Mouse (Mus musculus) liver, embryonic 14.5 days (tissue): Measurements from ENCODE around the gene Krt35. TPM values are rescaled to one million over a fixed set of nuclear protein-coding genes. Genes with fewer than 3 reads are reported as not detected.

Source experiments
- ATAC-seq: fragments of 200-750 bp; cut with Nextera tagmentation; 2 replicates; pipeline ENCODE4 v1.8.0; 2017; ENCODE audit warnings: moderate number of reproducible peaks, mild to moderate bottlenecking, moderate library complexity; ENCODE audit not compliant: insufficient read depth
- DNase-seq, 3 experiments: peaks; one replicate each; pipeline ENCODE4 v3.0.0-alpha.2; 2012 to 2013; ENCODE audit warnings: low read depth in 3 of 3, low spot score in 3 of 3
- H3K27ac ChIP-seq: fragments of 300-500 bp; sonication (generic); 2 replicates; pipeline ENCODE4 v1.5.1; 2014; ENCODE audit warnings: moderate library complexity, mild to moderate bottlenecking, control low read depth, inconsistent platforms
- H3K27me3 ChIP-seq: fragments of 300-500 bp; sonication (generic); 2 replicates; pipeline ENCODE4 v1.6.1; 2014; ENCODE audit warnings: mild to moderate bottlenecking, low read length, moderate library complexity; ENCODE audit not compliant: control insufficient read depth, insufficient read depth
- H3K36me3 ChIP-seq: fragments of 300-500 bp; sonication (generic); replicated peaks from 2 replicates; pipeline ENCODE4 v1.6.1; 2014; ENCODE audit warnings: low read depth; ENCODE audit not compliant: control insufficient read depth, insufficient read depth
- H3K4me1 ChIP-seq, 2 experiments: fragments of 200-500 bp in 1 of 2; fragments of 300-500 bp in 1 of 2; sonication (generic) in 1 of 2; replicated peaks; 2 replicates each; pipeline ENCODE4 v1.6.1; 2012 to 2014; ENCODE audit warnings: antibody characterized with exemption in 1 of 2, inconsistent platforms in 1 of 2, low read length in 1 of 2; ENCODE audit not compliant: control insufficient read depth in 2 of 2, insufficient read depth in 2 of 2
- H3K4me2 ChIP-seq: fragments of 300-500 bp; sonication (generic); 2 replicates; pipeline ENCODE4 v1.6.1; 2014; ENCODE audit warnings: low read depth, mild to moderate bottlenecking, control low read depth, moderate library complexity
- H3K4me3 ChIP-seq, 2 experiments: fragments of 200-500 bp in 1 of 2; fragments of 300-500 bp in 1 of 2; sonication (generic) in 1 of 2; 2 replicates each; pipeline ENCODE4 v1.5.1; 2012 to 2014; ENCODE audit warnings: low read depth in 2 of 2, low read length in 2 of 2, mild to moderate bottlenecking in 2 of 2, control low read depth in 1 of 2, inconsistent platforms in 1 of 2, moderate library complexity in 1 of 2; ENCODE audit not compliant: insufficient read depth in 1 of 2
- H3K9ac ChIP-seq: fragments of 300-500 bp; sonication (generic); replicated peaks from 2 replicates; pipeline ENCODE4 v1.6.1; 2014; ENCODE audit warnings: mild to moderate bottlenecking, control low read depth, moderate library complexity
- H3K9me3 ChIP-seq: fragments of 300-500 bp; sonication (generic); 2 replicates; pipeline ENCODE4 v1.6.1; 2016; ENCODE audit warnings: low read length, mixed read lengths; ENCODE audit not compliant: control insufficient read depth
- CTCF ChIP-seq: IDR thresholded peaks from 2 replicates; pipeline ENCODE4 v1.5.1; 2016; ENCODE audit warnings: antibody characterized with exemption, low read depth, control low read depth
- EP300 ChIP-seq: IDR thresholded peaks from 2 replicates; pipeline ENCODE4 v1.6.1; 2016; ENCODE audit warnings: antibody characterized with exemption, low read depth
- WGBS: fragments of 180-500 bp; shearing (Covaris S2); extraction: QIAGEN DNeasy Blood & Tissue Kit; methylation state at CpG from one replicate; pipeline ENCODE4 v1.1.7; 2014; ENCODE audit not compliant: insufficient replicate concordance; 5-methylcytosine and 5-hydroxymethylcytosine counted together
- polyA plus RNA-seq, 2 experiments: library from polyadenylated mRNA; depleted of rRNA in 1 of 2; stranded (reverse) in 1 of 2; unstranded in 1 of 2; fragments of >200 nt; fragmentation: Nextera tagmentation in 1 of 2; extraction: Ambion mirVana in 1 of 2; gene quantifications; 2 replicates each; pipeline versions ENCODE4 v1.2.1 to v1.2.3; 2012 to 2014

Krt35 gene
- polyA plus RNA-seq (2012; rRNA removed) (not detected in 2 replicates), polyA plus RNA-seq (2014; fragmentation: Nextera tagmentation; extraction: Ambion mirVana) (not detected in 2 replicates)

GRCm38 (mm10) chr11:100096141-100096540 lies at the start of gene Krt35:
Gene Krt35 (minus strand): TSS chr11:100096241.
- Histone ChIP-seq H3K9me3 (no peaks in the 10 kb centered on the region), H3K36me3 (no peaks in the 10 kb centered on the region), H3K27me3 (no peaks in the 10 kb centered on the region), H3K4me3 (no peak within 1 kb of the TSS), H3K27ac (no peak within 1 kb of the TSS), H3K9ac (no peak within 1 kb of the TSS), H3K4me1 (no peaks in the 10 kb centered on the region), H3K4me2 (no peak within 1 kb of the TSS)
- 70% methylated on average over 9 of the region's 9 CpGs for WGBS
- TF ChIP-seq EP300, result no peak
- TF ChIP-seq CTCF, result no peak
- no peak for DNase-seq
- no peak for ATAC-seq

- no peak for TF ChIP-seq CTCF
- no peak for TF ChIP-seq EP300
- WGBS, result 5% methylated on average over 20 of the region's 20 CpGs
- no peak overlapping the region for H3K9ac ChIP-seq
- H3K9me3 ChIP-seq, result no peaks in the 10 kb centered on the region
- H3K4me2 ChIP-seq, result peak overlapping the region; percentile 15; the same call in 1 of the 2 replicates
- H3K4me1 ChIP-seq, result no peaks in the 10 kb centered on the region
- H3K4me3 ChIP-seq, result no peak overlapping the region
- ATAC-seq (no peak), DNase-seq (no peak)
- peaks cover 11% of the 10 kb centered on the region for H3K27me3 ChIP-seq
- no peaks in the 10 kb centered on the region for H3K36me3 ChIP-seq
- no peak overlapping the region for H3K27ac ChIP-seq
Observed at GRCm38 (mm10) chr11:100145104-100145503, 49.1 kb upstream of the Krt35 start.

- DNase-seq, result no peak
- Histone ChIP-seq H3K27ac (no peak overlapping the region), H3K4me1 (no peaks in the 10 kb centered on the region), H3K27me3 (peaks cover 11% of the 10 kb centered on the region), H3K9me3 (no peaks in the 10 kb centered on the region), H3K4me2 (no peak overlapping the region), H3K36me3 (no peaks in the 10 kb centered on the region), H3K9ac (no peak overlapping the region), H3K4me3 (no peak overlapping the region)
- WGBS, result 80% methylated on average over 21 of the region's 21 CpGs
- no peak for TF ChIP-seq EP300
- TF ChIP-seq CTCF, result no peak
- ATAC-seq, result no peak
Observed at GRCm38 (mm10) chr11:100140966-100141365, 44.9 kb upstream of the Krt35 start.

GRCm38 (mm10) chr11:100139391-100139790 lies 43.4 kb upstream of the Krt35 start:
- H3K9ac ChIP-seq, result no peak overlapping the region
- no peaks in the 10 kb centered on the region for H3K4me1 ChIP-seq
- no peak for ATAC-seq
- no peaks in the 10 kb centered on the region for H3K9me3 ChIP-seq
- DNase-seq, result no peak
- no peak overlapping the region for H3K4me2 ChIP-seq
- 50% methylated on average over 2 of the region's 2 CpGs for WGBS
- no peak overlapping the region for H3K27ac ChIP-seq
- H3K4me3 ChIP-seq, result no peak overlapping the region
- TF ChIP-seq EP300 (no peak), CTCF (no peak)
- no peaks in the 10 kb centered on the region for H3K27me3 ChIP-seq
- no peaks in the 10 kb centered on the region for H3K36me3 ChIP-seq

GRCm38 (mm10) chr11:100138809-100139208 lies 42.8 kb upstream of the Krt35 start:
- H3K27ac ChIP-seq, result no peak overlapping the region
- H3K9ac ChIP-seq, result no peak overlapping the region
- ATAC-seq (no peak), DNase-seq (no peak)
- H3K27me3 ChIP-seq, result no peaks in the 10 kb centered on the region
- H3K36me3 ChIP-seq, result no peaks in the 10 kb centered on the region
- no peak overlapping the region for H3K4me2 ChIP-seq
- H3K9me3 ChIP-seq, result no peaks in the 10 kb centered on the region
- 50% methylated on average over 7 of the region's 7 CpGs for WGBS
- TF ChIP-seq CTCF (no peak), EP300 (no peak)
- no peaks in the 10 kb centered on the region for H3K4me1 ChIP-seq
- H3K4me3 ChIP-seq, result no peak overlapping the region
